10 mouse cellular contexts compared by ENCODE assay signal in the genomic region with DNA sequence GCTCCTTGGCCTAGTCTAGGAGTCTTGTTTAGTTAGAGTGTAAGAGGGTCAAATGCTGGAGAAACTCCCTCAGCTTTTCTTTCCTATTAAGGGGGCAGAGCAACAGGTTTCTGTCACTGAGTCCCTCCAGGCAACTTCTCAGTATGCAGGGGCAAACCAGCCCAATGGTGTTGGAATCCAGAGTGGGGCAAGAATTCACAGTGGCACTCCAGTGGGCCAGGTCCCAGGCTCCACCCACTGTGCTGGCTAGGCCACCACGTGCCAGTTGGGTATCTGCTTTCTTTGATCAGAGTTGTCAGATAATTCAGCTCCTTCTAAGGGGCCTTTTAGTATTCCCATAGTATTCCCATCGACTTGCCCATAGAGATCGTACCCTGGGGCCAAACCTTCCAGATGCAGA. TPM values are rescaled to one million over a fixed set of nuclear protein-coding genes. Genes with fewer than 3 reads are reported as not detected.
DNase-seq lines count a peak whose midpoint lies in the region; ATAC-seq lines count a peak whose summit lies in the region.
"Had no signal": no experiment of that assay in that cellular context is flagged by ENCODE, and none has a peak within 500 bp of the region (broad histone marks: within the 10 kb centered on the region; RNA-seq: fewer than 3 reads in every experiment).

No protein-coding gene starts in this region.

- H3K9ac ChIP-seq in heart, embryonic 11.5 days (ENCODE audit: low read depth, low read length), result no peak overlapping the region
- no peak overlapping the region for H3K9ac ChIP-seq in midbrain, embryonic 11.5 days (ENCODE audit: low read length)
- H3K9ac ChIP-seq in midbrain, embryonic 13.5 days (replicated peaks), result no peak overlapping the region
- no peak overlapping the region for H3K9ac ChIP-seq in hindbrain, embryonic 16.5 days (ENCODE audit: low read depth, low read length)
- no peak overlapping the region for H3K9ac ChIP-seq in neural tube, embryonic 15.5 days (replicated peaks)
- H3K9ac ChIP-seq: limb, embryonic 12.5 days had no signal

- WGBS in heart, embryonic 11.5 days (ENCODE audit: insufficient replicate concordance), result 35% methylated on average over 3 of the region's 3 CpGs
- WGBS in midbrain, embryonic 11.5 days, result 39% methylated on average over 3 of the region's 3 CpGs
- WGBS in midbrain, embryonic 13.5 days, result 37% methylated on average over 3 of the region's 3 CpGs
- 30% methylated on average over 3 of the region's 3 CpGs for WGBS in hindbrain, embryonic 16.5 days
- 33% methylated on average over 3 of the region's 3 CpGs for WGBS in neural tube, embryonic 15.5 days

- H3K36me3 ChIP-seq in heart, embryonic 11.5 days (ENCODE audit: control insufficient read depth, insufficient read depth, low read length), result no peaks in the 10 kb centered on the region
- no peaks in the 10 kb centered on the region for H3K36me3 ChIP-seq in midbrain, embryonic 11.5 days (ENCODE audit: control insufficient read depth, insufficient read depth, low read length)
- H3K36me3 ChIP-seq in midbrain, embryonic 13.5 days, result no peaks in the 10 kb centered on the region
- H3K36me3 ChIP-seq in hindbrain, embryonic 16.5 days (ENCODE audit: control insufficient read depth, insufficient read depth, low read length), result no peaks in the 10 kb centered on the region
- no peaks in the 10 kb centered on the region for H3K36me3 ChIP-seq in neural tube, embryonic 15.5 days
- H3K36me3 ChIP-seq: limb, embryonic 12.5 days had no signal

- H3K4me2 ChIP-seq in heart, embryonic 11.5 days, result peak overlapping the region; percentile 53
- 0 out of 2 replicates have a peak overlapping the region, but pooled peaks have one; percentile 21 for H3K4me2 ChIP-seq in midbrain, embryonic 11.5 days
- no peak overlapping the region for H3K4me2 ChIP-seq in midbrain, embryonic 13.5 days (replicated peaks)
- H3K4me2 ChIP-seq in hindbrain, embryonic 16.5 days (ENCODE audit: low read length), result peak overlapping the region; percentile 27; the same call in 1 of the 2 replicates
- peak overlapping the region; percentile 19; the same call in 1 of the 2 replicates for H3K4me2 ChIP-seq in neural tube, embryonic 15.5 days

- no peaks in the 10 kb centered on the region for H3K9me3 ChIP-seq in heart, embryonic 11.5 days (replicated peaks; ENCODE audit: control insufficient read depth, low read length)
- H3K9me3 ChIP-seq in midbrain, embryonic 11.5 days (ENCODE audit: control insufficient read depth, low read length), result no peaks in the 10 kb centered on the region
- no peaks in the 10 kb centered on the region for H3K9me3 ChIP-seq in midbrain, embryonic 13.5 days
- no peaks in the 10 kb centered on the region for H3K9me3 ChIP-seq in hindbrain, embryonic 16.5 days (ENCODE audit: control insufficient read depth, low read length)
- no peaks in the 10 kb centered on the region for H3K9me3 ChIP-seq in neural tube, embryonic 15.5 days (replicated peaks)
- H3K9me3 ChIP-seq: limb, embryonic 12.5 days had no signal

- peaks cover 5% of the 10 kb centered on the region; the same call in 1 of the 2 replicates for H3K4me1 ChIP-seq in heart, embryonic 11.5 days (ENCODE audit: control insufficient read depth, insufficient read depth, low read length)
- no peaks in the 10 kb centered on the region for H3K4me1 ChIP-seq in midbrain, embryonic 11.5 days (ENCODE audit: control insufficient read depth, insufficient read depth, low read length)
- peaks cover 9% of the 10 kb centered on the region; the same call in 1 of the 2 replicates for H3K4me1 ChIP-seq in midbrain, embryonic 13.5 days (replicated peaks)
- H3K4me1 ChIP-seq in hindbrain, embryonic 16.5 days (ENCODE audit: control insufficient read depth, insufficient read depth, low read depth, low read length), result peaks cover 7% of the 10 kb centered on the region
- H3K4me1 ChIP-seq in neural tube, embryonic 15.5 days, result peaks cover 21% of the 10 kb centered on the region

- no peak overlapping the region for H3K27ac ChIP-seq in heart, embryonic 11.5 days (ENCODE audit: low read depth, low read length)
- no peak overlapping the region for H3K27ac ChIP-seq in midbrain, embryonic 11.5 days (ENCODE audit: low read depth, low read length)
- H3K27ac ChIP-seq in midbrain, embryonic 13.5 days, result no peak overlapping the region
- H3K27ac ChIP-seq in hindbrain, embryonic 16.5 days (ENCODE audit: low read depth, low read length), result no peak overlapping the region
- no peak overlapping the region for H3K27ac ChIP-seq in neural tube, embryonic 15.5 days (replicated peaks)
- H3K27ac ChIP-seq: limb, embryonic 12.5 days had no signal

- H3K4me3 ChIP-seq in heart, embryonic 11.5 days (ENCODE audit: low read depth, low read length), result peak overlapping the region; percentile 22
- H3K4me3 ChIP-seq in midbrain, embryonic 11.5 days (ENCODE audit: low read depth, low read length), result no peak overlapping the region
- no peak overlapping the region for H3K4me3 ChIP-seq in midbrain, embryonic 13.5 days (replicated peaks)
- H3K4me3 ChIP-seq in hindbrain, embryonic 16.5 days (ENCODE audit: low read length), result no peak overlapping the region
- H3K4me3 ChIP-seq in neural tube, embryonic 15.5 days (replicated peaks), result no peak overlapping the region
- H3K4me3 ChIP-seq: limb, embryonic 12.5 days had no signal

- no peak for ATAC-seq in heart, embryonic 11.5 days (replicated peaks; ENCODE audit: insufficient number of reproducible peaks, low FRiP score, low TSS enrichment)
- ATAC-seq in midbrain, embryonic 11.5 days (ENCODE audit: low FRiP score), result peak; percentile 15; the same call in 1 of the 2 replicates
- ATAC-seq in midbrain, embryonic 13.5 days, result no peak
- no peak for ATAC-seq in hindbrain, embryonic 16.5 days
- ATAC-seq in neural tube, embryonic 15.5 days (ENCODE audit: low FRiP score), result no peak
- no peak for ATAC-seq in erythroid progenitor cell, adult 5-6 weeks (replicated peaks; ENCODE audit: low FRiP score, poor library complexity, severe bottlenecking)

- no peak for DNase-seq in heart, postnatal 4 days
- no peak for DNase-seq in midbrain, embryonic 11.5 days (ENCODE audit: low spot score, missing footprints)
- no peak for DNase-seq in right cerebral cortex, adult 2 months (ENCODE audit: low spot score in 2 of 2)
- DNase-seq: right cerebral cortex, adult 18-20 months had no signal

- H3K27me3 ChIP-seq in heart, embryonic 11.5 days (ENCODE audit: control insufficient read depth, insufficient read depth, low read length), result no peaks in the 10 kb centered on the region
- peaks cover 20% of the 10 kb centered on the region for H3K27me3 ChIP-seq in midbrain, embryonic 11.5 days (ENCODE audit: control insufficient read depth, insufficient read depth, low read length)
- peaks cover 61% of the 10 kb centered on the region for H3K27me3 ChIP-seq in midbrain, embryonic 13.5 days
- peaks cover 14% of the 10 kb centered on the region for H3K27me3 ChIP-seq in hindbrain, embryonic 16.5 days (replicated peaks; ENCODE audit: control insufficient read depth, insufficient read depth, low read length)
- peaks cover 53% of the 10 kb centered on the region for H3K27me3 ChIP-seq in neural tube, embryonic 15.5 days (replicated peaks)

RNA-seq across cellular contexts. Expression of a gene that starts 23.9 kb away (rescaled TPM):
- 15.1 and 17.4 TPM in 2 replicates for polyA plus RNA-seq in heart, embryonic 11.5 days (2014; fragmentation: Nextera tagmentation; extraction: Ambion mirVana)
- 1 to 10 TPM; 5.8 to 6.3 TPM for total RNA-seq in heart, postnatal 4 days (2021)
- 17.5 and 19.9 TPM in 2 replicates for polyA plus RNA-seq in midbrain, embryonic 11.5 days (2014; fragmentation: Nextera tagmentation; extraction: Ambion mirVana)
- 18.0 and 20.4 TPM in 2 replicates for polyA plus RNA-seq in midbrain, embryonic 13.5 days (2015; fragmentation: Nextera tagmentation; extraction: Ambion mirVana)
- polyA plus RNA-seq in hindbrain, embryonic 16.5 days (2015; fragmentation: Nextera tagmentation; extraction: Ambion mirVana), result 17.0 and 18.0 TPM in 2 replicates
- polyA plus RNA-seq in neural tube, embryonic 15.5 days (2015; fragmentation: Nextera tagmentation; extraction: Ambion mirVana), result 16.0 and 16.4 TPM in 2 replicates
- total RNA-seq in erythroid progenitor cell, adult 5-6 weeks (2015; ENCODE audit: low replicate concordance), result 2.2 and 3.4 TPM in 2 replicates
- total RNA-seq in erythroid progenitor cell, adult 5-6 weeks (2017; ENCODE audit: low replicate concordance), result 0.90 and 1.4 TPM in 2 replicates

RNA-seq across cellular contexts. Expression of a gene that starts 59.2 kb away (rescaled TPM):
- polyA plus RNA-seq in heart, embryonic 11.5 days (2014; fragmentation: Nextera tagmentation; extraction: Ambion mirVana), result 8.9 and 9.0 TPM in 2 replicates
- 10 to 100 TPM in 1 of 2 experiments, 1 to 10 TPM in 1; 9.3 to 10.3 TPM for total RNA-seq in heart, postnatal 4 days (2021)
- polyA plus RNA-seq in midbrain, embryonic 11.5 days (2014; fragmentation: Nextera tagmentation; extraction: Ambion mirVana), result 16.3 and 16.5 TPM in 2 replicates
- polyA plus RNA-seq in midbrain, embryonic 13.5 days (2015; fragmentation: Nextera tagmentation; extraction: Ambion mirVana), result 26.6 and 28.7 TPM in 2 replicates
- 26.4 and 29.1 TPM in 2 replicates for polyA plus RNA-seq in hindbrain, embryonic 16.5 days (2015; fragmentation: Nextera tagmentation; extraction: Ambion mirVana)
- polyA plus RNA-seq in neural tube, embryonic 15.5 days (2015; fragmentation: Nextera tagmentation; extraction: Ambion mirVana), result 22.6 and 24.9 TPM in 2 replicates
- total RNA-seq in erythroid progenitor cell, adult 5-6 weeks (2015; ENCODE audit: low replicate concordance), result not detected in 2 replicates
- total RNA-seq in erythroid progenitor cell, adult 5-6 weeks (2017; ENCODE audit: low replicate concordance), result not detected in 2 replicates
